Mouse (Mus musculus) induced T-regulatory cell, adult 2 months (primary cell): ENCODE data around the gene Cacna2d2.

Experiments
- DNase-seq: peaks from one replicate; pipeline ENCODE4 v3.0.0-alpha.2; 2012; ENCODE audit warnings: low read depth

Gene Cacna2d2

DNA sequence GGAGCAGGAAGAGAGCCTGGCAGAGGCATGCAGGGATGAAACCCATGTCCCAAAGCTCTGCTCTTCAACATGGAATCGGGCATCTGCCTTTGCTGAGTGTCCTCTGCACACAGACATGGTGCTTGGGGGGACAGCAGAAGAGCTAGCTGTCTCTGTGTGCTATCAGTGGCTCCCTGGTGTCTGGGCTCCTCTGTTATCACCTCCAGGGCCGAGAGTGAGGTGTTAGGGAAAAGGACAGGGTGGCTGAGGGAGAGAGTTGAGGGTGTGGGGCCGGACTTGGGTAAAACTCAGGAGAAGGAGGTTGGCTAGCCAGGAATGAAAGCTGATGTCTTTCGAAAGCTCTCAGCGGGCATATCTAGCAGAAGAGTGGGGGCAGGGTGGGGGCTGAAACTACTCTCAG is 63.5 kb downstream of the Cacna2d2 start:
- DNase-seq, result no peak

DNA sequence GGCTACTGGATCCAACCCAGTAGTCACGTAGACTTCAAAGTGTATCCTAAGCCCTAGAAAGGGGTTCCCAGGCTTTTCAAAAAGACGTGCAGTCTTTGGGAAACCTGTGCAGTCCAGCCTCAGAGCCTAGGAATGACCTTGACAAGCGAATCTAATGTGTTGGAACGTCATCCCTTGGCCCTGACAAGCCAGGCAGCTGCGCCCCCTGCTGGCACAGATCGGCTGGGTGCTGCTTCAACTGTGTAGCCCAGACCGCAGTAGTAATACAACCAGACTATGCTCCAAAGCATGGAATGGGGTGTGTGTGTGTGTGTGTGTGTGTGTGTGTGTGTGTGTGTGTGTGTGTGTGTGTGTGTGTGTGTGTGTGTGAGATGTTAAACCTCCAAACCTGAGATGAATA is 64.1 kb downstream of the Cacna2d2 start:
- DNase-seq, result peak; percentile 66

DNA sequence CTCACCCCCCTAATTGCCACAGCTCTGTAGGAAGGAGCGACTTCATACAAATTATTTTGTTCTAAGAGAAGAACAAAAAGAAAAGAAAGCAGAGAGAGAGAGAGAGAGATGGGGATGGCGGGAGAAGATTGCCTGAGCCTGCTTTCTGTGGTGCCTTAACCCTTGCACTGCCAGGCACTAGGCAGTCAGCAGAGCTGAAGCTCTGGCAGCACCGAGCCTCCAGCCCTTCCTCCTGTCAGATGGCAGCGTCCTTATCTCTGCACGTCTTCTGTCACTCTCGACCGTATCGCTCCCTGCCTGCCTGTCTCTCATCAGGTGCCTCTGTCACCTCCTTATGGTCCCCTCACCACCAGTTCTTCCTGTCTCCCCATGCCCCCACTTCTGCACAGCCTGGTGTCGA is 64.7 kb downstream of the Cacna2d2 start:
- no peak for DNase-seq

GRCm38 (mm10) chr9:107465657-107466056 is 66.2 kb downstream of the Cacna2d2 start:
- DNase-seq, result no peak

DNA sequence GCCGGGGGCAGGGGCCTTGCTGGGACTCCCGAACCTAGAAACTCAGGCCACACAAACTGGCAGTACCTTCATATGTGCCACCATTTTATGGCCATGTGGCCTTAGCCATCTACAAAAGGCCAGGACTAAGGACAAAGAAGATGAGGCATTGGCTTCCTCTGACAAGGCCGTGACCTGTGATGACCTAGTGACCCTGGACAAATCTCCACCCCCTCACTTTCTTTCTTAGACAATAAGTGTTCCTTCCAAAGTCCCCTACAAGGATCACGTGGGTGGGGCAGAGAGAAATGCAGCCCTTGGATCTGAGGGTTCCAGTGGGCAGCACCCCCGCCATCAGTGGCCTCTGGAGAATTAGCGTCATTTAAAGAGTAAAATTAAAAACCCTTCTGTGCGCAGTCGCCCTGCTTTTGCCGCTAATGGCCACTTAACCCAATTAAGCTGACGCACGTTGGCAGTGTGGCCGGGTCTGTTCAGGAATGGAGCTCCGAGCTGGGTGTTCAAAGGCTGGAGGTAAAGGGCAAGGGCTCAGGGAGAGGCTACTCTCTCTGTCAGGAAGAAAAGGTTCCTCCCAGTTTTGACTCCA is 69.9 kb downstream of the Cacna2d2 start:
- DNase-seq, result no peak

- DNase-seq, result no peak
Observed at GRCm38 (mm10) chr9:107470427-107470826, 71.0 kb downstream of the Cacna2d2 start.

GRCm38 (mm10) chr9:107474016-107474415 is 74.6 kb downstream of the Cacna2d2 start:
- DNase-seq, result no peak

DNA sequence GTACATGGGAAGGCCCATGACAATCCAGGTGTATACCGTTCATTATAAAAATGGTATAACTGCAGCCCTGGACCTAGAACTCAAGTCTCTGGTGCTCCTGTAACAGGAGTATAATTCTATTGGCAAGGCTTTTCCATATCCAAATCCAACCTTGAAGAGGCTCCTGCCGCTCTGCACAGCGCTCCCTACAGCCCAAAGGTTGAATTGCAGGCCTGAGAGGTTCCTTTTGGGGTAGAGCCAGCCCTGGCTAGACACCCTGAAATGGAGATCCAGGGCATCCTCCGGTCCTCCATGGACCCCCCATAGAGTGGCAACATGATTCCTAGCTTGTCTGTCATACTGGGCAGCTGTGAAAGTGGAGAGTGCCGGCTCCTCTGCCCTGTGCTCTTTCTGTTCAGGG is 79.6 kb downstream of the Cacna2d2 start:
- DNase-seq, result peak; percentile 11

- no peak for DNase-seq
Observed at GRCm38 (mm10) chr9:107479593-107479992, 80.2 kb downstream of the Cacna2d2 start.

GRCm38 (mm10) chr9:107480477-107481069 is 81.2 kb downstream of the Cacna2d2 start:
- no peak for DNase-seq

DNA sequence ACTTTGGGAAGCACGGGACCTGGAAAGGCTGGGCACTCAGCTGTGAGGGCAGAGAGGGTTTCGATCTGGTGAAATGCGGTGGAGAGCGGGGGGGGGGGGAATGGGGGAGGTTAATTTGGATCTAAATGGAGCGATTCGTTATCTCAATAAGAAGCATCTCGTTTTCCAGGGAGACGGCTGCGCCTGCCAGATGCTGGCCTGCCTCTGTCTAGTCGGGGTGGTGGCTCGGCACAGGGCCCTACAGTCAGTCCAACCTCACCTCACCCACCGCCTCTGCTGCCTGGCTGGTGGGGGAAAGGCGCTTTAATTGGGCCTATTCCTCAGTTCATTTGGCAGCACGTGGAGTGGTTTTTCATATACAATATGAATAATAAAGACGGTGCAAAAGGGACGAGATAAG is 81.9 kb downstream of the Cacna2d2 start:
- no peak for DNase-seq

- DNase-seq, result no peak
Observed at GRCm38 (mm10) chr9:107482004-107482403, 82.6 kb downstream of the Cacna2d2 start.

DNA sequence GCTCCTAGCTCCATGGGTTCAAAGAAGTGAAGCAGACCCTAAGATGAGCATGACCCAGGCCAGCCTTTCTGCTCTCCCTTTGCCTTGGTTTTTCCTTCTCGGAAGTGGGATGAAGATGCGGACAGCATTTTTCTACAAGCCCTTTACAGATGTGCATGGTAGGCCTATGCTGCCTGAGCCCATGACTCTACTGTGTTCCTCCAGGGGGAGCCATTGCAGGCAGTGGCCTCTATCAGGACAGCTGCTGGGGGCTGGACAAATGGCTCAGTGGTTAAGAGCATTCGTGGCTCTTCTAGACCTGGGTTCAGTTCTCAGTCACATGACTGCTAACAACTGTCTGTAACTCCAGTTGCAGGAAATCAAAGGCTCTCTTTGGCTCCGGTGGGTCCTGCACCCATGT is 83.4 kb downstream of the Cacna2d2 start:
- peak; percentile 7 for DNase-seq

GRCm38 (mm10) chr9:107483714-107484113 is 84.3 kb downstream of the Cacna2d2 start:
- no peak for DNase-seq

DNA sequence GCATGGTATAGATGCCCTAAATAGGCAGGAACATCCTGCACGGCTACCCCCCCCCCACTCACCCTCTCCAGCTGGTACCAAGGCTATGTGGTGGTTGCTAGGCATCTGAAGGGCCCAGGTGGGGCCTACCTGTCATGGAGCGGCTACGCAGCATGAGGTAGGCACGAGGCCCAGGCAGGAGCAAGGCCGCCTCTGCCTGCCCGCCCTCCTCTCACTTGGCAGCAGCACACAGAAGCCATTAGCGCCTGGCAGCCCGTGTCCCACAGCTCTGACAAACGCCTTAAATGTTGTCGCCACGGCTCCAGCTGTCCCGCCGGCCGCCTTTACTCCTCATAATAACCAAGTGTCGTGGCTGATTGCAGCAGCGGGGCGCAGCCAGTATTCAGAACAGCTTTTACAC is 84.9 kb downstream of the Cacna2d2 start:
- DNase-seq, result no peak

- no peak for DNase-seq
Observed at GRCm38 (mm10) chr9:107484766-107485165, 85.4 kb downstream of the Cacna2d2 start.

DNA sequence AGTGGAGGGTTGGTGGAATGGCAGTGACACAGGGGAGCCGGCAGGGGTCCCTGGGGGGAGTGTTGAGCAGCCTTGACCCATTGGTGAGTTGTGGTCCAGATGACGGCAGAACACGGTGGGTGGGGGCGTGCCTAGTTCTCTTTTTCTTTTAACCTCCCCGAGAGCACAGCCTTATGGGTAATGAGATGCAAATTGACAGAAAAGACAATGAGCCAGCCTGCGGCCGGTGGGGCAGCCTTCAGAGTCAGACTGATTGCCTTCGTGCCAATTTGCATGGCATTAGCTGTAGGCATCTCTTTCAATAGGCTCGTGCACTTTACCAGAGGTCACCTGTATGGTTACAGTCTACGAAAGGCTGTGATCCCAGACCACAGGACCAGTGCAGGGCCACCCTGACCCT is 86.7 kb downstream of the Cacna2d2 start:
- no peak for DNase-seq

DNA sequence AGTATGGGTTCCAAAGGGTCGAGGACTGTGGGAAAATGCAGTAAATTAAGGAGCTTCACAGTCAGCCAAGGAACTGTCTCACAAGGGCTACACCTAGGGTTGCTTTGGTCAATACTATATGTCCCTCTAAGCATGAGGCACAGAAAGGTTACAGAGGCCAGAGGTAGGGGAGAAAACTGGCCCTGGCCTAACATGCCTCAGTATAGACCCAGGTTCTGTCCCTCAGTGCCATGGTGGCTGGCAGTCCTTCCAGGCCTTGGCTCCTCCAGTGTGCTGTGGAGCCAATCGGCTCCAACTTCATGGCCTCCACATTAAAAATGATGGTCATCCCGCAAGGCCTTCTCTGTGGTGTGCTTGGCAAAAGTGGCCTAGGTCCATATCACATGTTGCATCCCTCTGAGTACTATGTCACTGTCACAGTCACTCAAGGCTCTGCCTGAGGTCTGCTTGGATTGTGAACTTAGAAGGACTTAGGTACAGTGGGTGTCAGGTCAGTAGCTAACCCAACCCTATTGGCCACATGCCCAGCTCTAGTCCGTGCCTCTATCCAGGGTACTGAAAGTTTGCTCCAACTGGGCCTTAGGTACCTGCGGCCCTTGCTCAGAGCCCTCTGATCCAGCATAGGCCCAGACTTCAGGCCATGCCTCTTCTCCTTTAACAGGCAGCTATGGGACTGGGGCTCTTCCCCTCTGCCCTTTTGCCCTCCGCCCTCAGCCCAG is 87.3 kb downstream of the Cacna2d2 start:
- DNase-seq, result no peak

DNA sequence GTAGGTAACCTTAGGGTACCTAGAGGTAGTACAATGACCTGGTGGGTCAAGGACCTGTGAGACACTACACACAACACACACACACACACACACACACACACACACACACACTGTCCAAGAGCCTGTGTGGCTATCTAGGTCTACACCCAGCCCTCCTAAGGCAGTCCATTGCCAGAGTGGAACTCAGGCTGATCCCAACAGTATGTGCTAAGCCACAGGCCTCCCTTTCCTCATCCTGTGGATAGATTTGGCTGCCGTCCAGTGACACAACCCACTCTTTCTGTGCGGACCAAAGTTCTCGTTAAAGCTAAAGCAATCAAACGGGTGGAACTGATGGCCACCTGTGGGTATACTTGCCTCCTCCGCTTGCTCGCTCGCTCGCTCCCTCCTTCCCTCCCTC is 90.7 kb downstream of the Cacna2d2 start:
- DNase-seq, result no peak

DNA sequence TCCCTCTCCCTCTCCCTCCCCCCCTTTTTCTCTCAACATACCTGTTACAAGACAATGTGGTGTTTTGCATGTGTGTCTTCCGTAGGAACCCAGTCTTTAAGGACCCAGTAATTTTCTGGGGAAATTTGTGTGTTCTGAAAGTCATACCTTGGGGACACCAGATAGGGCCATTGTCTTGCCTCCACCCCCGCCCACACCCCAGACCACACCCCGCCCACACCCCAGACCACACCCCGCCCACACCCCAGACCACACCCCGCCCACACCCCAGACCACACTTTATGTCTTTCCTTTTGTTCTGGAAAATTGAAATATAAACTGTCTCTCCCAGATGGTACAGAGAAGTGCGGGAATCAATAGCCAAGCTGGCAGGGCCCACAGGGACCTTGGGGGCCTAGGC is 91.2 kb downstream of the Cacna2d2 start:
- no peak for DNase-seq

DNA sequence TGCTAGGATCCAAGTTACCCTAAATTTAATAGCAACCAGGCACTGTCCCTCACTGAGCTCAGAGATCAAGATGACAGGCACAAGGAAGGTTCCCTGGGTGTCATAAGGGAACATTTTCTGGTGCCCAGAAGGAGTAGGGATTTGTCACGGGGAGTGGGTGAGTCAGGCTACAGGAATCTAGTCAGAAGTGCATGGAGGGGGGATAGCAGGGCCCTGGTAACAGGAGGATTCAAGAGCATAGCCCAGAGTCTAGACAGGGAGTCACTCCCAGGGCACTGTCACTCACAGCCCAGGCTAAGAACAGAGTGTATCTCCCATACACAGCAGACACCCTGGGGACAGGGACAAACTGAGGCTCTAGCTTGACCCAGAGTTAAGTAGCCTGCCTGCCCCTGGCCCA is 94.1 kb downstream of the Cacna2d2 start:
- no peak for DNase-seq

DNA sequence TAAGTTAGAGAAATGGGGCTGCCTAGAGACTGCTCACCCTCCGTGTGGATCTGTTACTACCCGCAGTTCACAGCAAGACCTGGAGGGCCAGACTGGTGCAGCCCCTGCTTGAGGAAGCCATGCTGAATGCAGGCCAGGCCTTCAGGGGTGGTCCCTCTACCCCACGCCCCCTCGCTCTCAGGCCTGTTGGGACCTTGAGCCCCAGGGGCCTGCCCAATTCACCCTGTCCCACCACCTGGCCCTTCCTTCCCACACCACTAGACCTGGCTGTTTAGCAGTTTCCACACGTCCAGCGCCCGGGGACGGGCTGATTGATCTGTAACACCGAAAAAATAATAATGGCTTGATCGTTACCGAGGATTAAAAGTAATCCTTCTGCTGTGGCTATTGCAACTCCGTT is 94.8 kb downstream of the Cacna2d2 start:
- no peak for DNase-seq

- DNase-seq, result no peak
Observed at GRCm38 (mm10) chr9:107496359-107496758, 96.9 kb downstream of the Cacna2d2 start.
